Mouse (Mus musculus) neural tube, embryonic 14.5 days (tissue): ENCODE results near the gene Creb3l2. TPM values are rescaled to one million over a fixed set of nuclear protein-coding genes. Genes with fewer than 3 reads are reported as not detected.

Experiments
- ATAC-seq: fragments of 200-750 bp; cut with Nextera tagmentation; 2 replicates; pipeline ENCODE4 v1.8.0; 2017; ENCODE audit warnings: low read depth, mild to moderate bottlenecking, moderate TSS enrichment, moderate library complexity
- H3K27ac ChIP-seq: fragments of 300-500 bp; sonication (generic); 2 replicates; pipeline ENCODE4 v1.5.1; 2014; ENCODE audit warnings: low read depth, mild to moderate bottlenecking, control low read depth, low read length, moderate library complexity, mixed read lengths
- H3K27me3 ChIP-seq: fragments of 300-500 bp; sonication (generic); 2 replicates; pipeline ENCODE4 v1.6.1; 2014; ENCODE audit warnings: low read length; ENCODE audit not compliant: control insufficient read depth, insufficient read depth
- H3K36me3 ChIP-seq: fragments of 300-500 bp; sonication (generic); 2 replicates; pipeline ENCODE4 v1.6.1; 2014; ENCODE audit warnings: low read length, mixed read lengths; ENCODE audit not compliant: control insufficient read depth, insufficient read depth
- H3K4me1 ChIP-seq: fragments of 300-500 bp; sonication (generic); 2 replicates; pipeline ENCODE4 v1.6.1; 2014; ENCODE audit warnings: low read length; ENCODE audit not compliant: control insufficient read depth, insufficient read depth
- H3K4me2 ChIP-seq: fragments of 300-500 bp; sonication (generic); 2 replicates; pipeline ENCODE4 v1.6.1; 2014; ENCODE audit warnings: mild to moderate bottlenecking, low read depth, low read length, control low read depth
- H3K4me3 ChIP-seq: fragments of 300-500 bp; sonication (generic); 2 replicates; pipeline ENCODE4 v1.5.1; 2014; ENCODE audit warnings: low read depth, low read length, control low read depth, mixed read lengths
- H3K9ac ChIP-seq: fragments of 300-500 bp; sonication (generic); replicated peaks from 2 replicates; pipeline ENCODE4 v1.6.1; 2014; ENCODE audit warnings: low read depth, mild to moderate bottlenecking, control low read depth, low read length, mixed read lengths
- H3K9me3 ChIP-seq: fragments of 300-500 bp; sonication (generic); 2 replicates; pipeline ENCODE4 v1.6.1; 2016; ENCODE audit warnings: low read length; ENCODE audit not compliant: control insufficient read depth
- WGBS: fragments of 180-500 bp; shearing (Covaris S2); extraction: QIAGEN DNeasy Blood & Tissue Kit; methylation state at CpG from one replicate; pipeline ENCODE4 v1.1.7; 2014; 5-methylcytosine and 5-hydroxymethylcytosine counted together
- polyA plus RNA-seq: library from polyadenylated mRNA; unstranded; fragments of >200 nt; fragmentation: Nextera tagmentation; extraction: Ambion mirVana; gene quantifications from 2 replicates; pipeline ENCODE4 v1.2.1, GENCODE M21; 2014

The Creb3l2 gene
- polyA plus RNA-seq, 1 experiment from 2014 or later, result 2.3 TPM

- no peak overlapping the region for H3K4me3 ChIP-seq
- H3K36me3 ChIP-seq, result no peaks in the 10 kb centered on the region
- no peak overlapping the region for H3K9ac ChIP-seq
- no peak for ATAC-seq
- H3K27ac ChIP-seq, result no peak overlapping the region
- H3K4me2 ChIP-seq, result no peak overlapping the region
- H3K4me1 ChIP-seq, result no peaks in the 10 kb centered on the region
- WGBS, result 66% methylated on average over 4 of the region's 4 CpGs
- H3K9me3 ChIP-seq, result no peaks in the 10 kb centered on the region
- no peaks in the 10 kb centered on the region for H3K27me3 ChIP-seq
These were observed 9.7 kb upstream of the Creb3l2 start for GRCm38 (mm10) chr6:37451664-37452063.

- Histone ChIP-seq H3K36me3 (no peaks in the 10 kb centered on the region), H3K27me3 (no peaks in the 10 kb centered on the region), H3K4me1 (no peaks in the 10 kb centered on the region; the same call in 1 of the 2 replicates), H3K4me2 (no peak overlapping the region), H3K27ac (no peak overlapping the region), H3K9me3 (no peaks in the 10 kb centered on the region), H3K9ac (no peak overlapping the region), H3K4me3 (no peak overlapping the region)
- WGBS, result 24% methylated on average over 10 of the region's 10 CpGs
- peak; percentile 76; the same call in 1 of the 2 replicates for ATAC-seq
These were observed 5.9 kb upstream of the Creb3l2 start for GRCm38 (mm10) chr6:37447704-37448466.

DNA sequence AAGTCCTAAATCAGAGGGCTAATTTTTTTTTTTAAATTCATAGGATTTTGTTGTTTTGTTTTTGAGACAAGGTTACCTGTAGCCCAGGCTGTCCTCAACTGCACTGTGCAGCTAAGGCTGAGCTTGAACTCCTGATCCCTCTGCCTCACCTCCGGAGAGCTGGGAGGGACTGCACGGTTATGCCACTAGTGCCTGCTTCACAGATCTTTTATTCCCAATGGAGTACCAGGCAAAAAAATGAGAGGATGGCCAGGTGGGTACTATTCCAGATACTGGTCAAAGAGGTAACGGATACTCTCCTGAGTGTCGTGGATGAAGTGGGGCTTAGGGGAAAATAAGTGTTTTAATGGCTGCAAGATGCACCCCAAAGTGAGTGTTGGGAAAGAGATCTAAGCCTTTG, 835 bp upstream of the Creb3l2 start:
- WGBS, result 45% methylated on average over 4 of the region's 4 CpGs

DNA sequence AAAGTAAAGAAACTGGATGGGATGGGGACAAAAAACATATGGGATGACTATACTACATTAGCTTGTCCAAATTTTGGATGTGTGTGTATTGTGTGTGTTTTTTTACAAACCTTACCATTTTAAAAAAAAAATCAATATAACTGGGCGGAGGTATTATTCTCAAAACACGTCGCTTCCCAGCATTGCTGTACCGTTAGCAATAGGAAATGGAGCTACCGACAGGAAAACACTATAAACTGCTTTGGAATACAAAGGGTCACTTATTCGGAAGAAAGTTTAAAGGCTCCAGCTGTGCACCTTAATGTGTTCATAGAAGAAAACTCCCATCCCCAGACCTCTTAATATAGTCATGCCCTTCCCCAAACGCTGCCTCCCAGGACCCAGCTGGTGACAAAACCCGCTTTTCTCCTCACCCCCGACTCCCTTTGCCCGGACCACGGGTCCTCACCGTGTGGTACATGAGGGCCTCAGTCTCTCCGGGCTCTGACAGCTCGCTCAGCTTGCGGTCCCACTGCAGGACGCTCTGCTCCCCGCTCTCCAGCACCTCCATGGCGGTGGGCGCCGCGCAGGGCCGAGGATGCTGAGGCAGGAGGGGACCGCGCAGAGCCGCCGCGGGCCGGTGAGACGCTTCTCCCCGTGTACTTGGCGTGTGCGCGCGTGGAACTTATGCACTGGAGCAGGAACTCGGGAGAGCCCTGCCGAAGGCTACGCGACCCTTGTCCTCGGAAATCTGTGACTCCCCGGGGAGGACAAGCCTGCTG, 515 bp downstream of the Creb3l2 start:
- peak overlapping the region; percentile 67 for H3K9ac ChIP-seq
- no peaks in the 10 kb centered on the region for H3K9me3 ChIP-seq
- peak overlapping the region; percentile 79 for H3K4me2 ChIP-seq
- no peaks in the 10 kb centered on the region for H3K27me3 ChIP-seq
- H3K4me3 ChIP-seq, result peak overlapping the region; percentile 69
- no peaks in the 10 kb centered on the region for H3K36me3 ChIP-seq
- H3K4me1 ChIP-seq, result no peaks in the 10 kb centered on the region; the same call in 1 of the 2 replicates
- ATAC-seq, result peak; percentile 61
- 1% methylated on average over 40 of the region's 40 CpGs for WGBS
- H3K27ac ChIP-seq, result peak overlapping the region; percentile 70

More for the DNA sequence above, 835 bp upstream of the Creb3l2 start:
- no peaks in the 10 kb centered on the region; the same call in 1 of the 2 replicates for H3K4me1 ChIP-seq
- peak overlapping the region; percentile 69 for H3K4me3 ChIP-seq
- H3K9me3 ChIP-seq, result no peaks in the 10 kb centered on the region
- no peaks in the 10 kb centered on the region for H3K27me3 ChIP-seq
- H3K9ac ChIP-seq, result peak overlapping the region; percentile 41
- H3K36me3 ChIP-seq, result no peaks in the 10 kb centered on the region
- peak overlapping the region; percentile 60; the same call in 1 of the 2 replicates for H3K27ac ChIP-seq
- peak overlapping the region; percentile 49 for H3K4me2 ChIP-seq
- no peak for ATAC-seq

DNA sequence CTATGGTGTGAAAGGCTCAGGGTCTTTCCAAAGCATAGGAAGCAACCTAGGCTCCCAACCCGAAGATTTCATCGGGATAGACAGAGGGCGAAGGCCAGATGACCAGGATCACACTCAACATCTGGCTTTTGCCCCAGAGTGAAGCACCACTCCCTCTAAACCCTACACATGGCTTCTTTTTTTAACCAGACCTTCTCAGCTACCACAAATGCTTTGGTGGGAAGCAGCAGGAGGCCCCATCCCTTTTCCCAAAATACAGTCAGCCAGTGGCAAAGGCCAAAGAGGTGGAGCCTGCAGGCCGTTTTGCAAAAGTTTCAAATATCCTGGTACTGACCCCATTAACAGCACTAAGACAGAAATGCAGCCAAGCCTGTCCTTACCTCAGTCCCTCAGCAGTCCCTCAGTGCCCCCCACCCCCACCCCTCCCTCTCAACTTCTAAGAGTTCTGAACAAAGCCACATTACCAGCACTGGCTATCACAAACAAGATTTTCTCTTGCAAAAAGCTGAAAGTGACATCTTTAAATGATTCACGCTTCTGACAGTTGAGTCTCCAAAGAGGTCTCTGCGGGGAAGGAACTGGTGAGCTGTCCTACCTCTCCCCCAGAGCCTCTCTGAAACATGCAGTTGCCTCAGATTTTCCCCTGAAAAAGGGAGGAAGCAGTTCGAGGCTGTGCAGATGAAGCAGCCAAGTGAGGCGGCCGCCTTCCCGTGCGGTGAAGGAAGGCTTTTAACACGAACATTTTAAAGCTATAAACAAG, 1.3 kb downstream of the Creb3l2 start:
- H3K9ac ChIP-seq, result no peak overlapping the region; the same call in 1 of the 2 replicates
- ATAC-seq, result no peak
- 14% methylated on average over 12 of the region's 12 CpGs for WGBS

GRCm38 (mm10) chr6:37439676-37440490, 2.1 kb downstream of the Creb3l2 start:
- Histone ChIP-seq H3K4me3 (peak overlapping the region; percentile 69; the same call in 1 of the 2 replicates), H3K36me3 (no peaks in the 10 kb centered on the region), H3K4me1 (no peaks in the 10 kb centered on the region; the same call in 1 of the 2 replicates), H3K9me3 (no peaks in the 10 kb centered on the region), H3K27ac (no peak overlapping the region), H3K4me2 (peak overlapping the region; percentile 79), H3K27me3 (no peaks in the 10 kb centered on the region), H3K9ac (no peak overlapping the region)
- ATAC-seq, result no peak
- WGBS, result 64% methylated on average over 13 of the region's 13 CpGs

More for the DNA sequence above, 1.3 kb downstream of the Creb3l2 start:
- Histone ChIP-seq H3K27ac (no peak overlapping the region), H3K4me1 (no peaks in the 10 kb centered on the region; the same call in 1 of the 2 replicates), H3K9me3 (no peaks in the 10 kb centered on the region), H3K27me3 (no peaks in the 10 kb centered on the region), H3K4me2 (peak overlapping the region; percentile 79), H3K4me3 (peak overlapping the region; percentile 69), H3K36me3 (no peaks in the 10 kb centered on the region)

- no peaks in the 10 kb centered on the region; the same call in 1 of the 2 replicates for H3K4me1 ChIP-seq
- H3K9ac ChIP-seq, result no peak overlapping the region
- no peak overlapping the region for H3K4me2 ChIP-seq
- no peak overlapping the region for H3K4me3 ChIP-seq
- WGBS, result 96% methylated on average over 3 of the region's 3 CpGs
- ATAC-seq, result no peak
- H3K27me3 ChIP-seq, result no peaks in the 10 kb centered on the region
- no peaks in the 10 kb centered on the region for H3K36me3 ChIP-seq
- H3K9me3 ChIP-seq, result no peaks in the 10 kb centered on the region
- H3K27ac ChIP-seq, result no peak overlapping the region
These were observed 3.4 kb downstream of the Creb3l2 start for GRCm38 (mm10) chr6:37438510-37438909.

DNA sequence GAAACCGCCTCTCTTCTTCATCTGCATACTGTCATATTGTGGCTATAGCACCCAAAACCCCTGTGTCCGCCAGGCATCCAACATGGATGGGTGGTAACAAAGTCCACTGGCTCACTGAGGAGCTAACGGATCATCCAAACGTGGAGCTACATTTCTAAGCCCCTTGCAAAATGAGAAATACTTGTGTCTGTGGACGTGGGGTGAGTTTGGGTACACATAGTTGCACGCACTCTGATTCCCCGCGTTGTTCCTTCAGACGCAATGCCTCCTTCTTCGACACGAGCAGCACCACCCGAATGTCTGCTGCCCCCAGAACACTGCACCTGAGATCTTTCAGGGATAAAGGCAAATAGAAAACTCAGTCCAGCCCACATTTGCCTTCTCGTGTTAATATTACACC, 4.9 kb downstream of the Creb3l2 start:
- Histone ChIP-seq H3K27me3 (no peaks in the 10 kb centered on the region), H3K4me1 (no peaks in the 10 kb centered on the region), H3K36me3 (no peaks in the 10 kb centered on the region), H3K4me2 (no peak overlapping the region), H3K4me3 (no peak overlapping the region), H3K27ac (no peak overlapping the region), H3K9ac (no peak overlapping the region), H3K9me3 (no peaks in the 10 kb centered on the region)
- WGBS, result 89% methylated on average over 13 of the region's 13 CpGs
- no peak for ATAC-seq
